Mouse (Mus musculus) gastrocnemius, adult 18-20 months (tissue): ENCODE measurements around the gene Prss27. TPM values are rescaled to one million over a fixed set of nuclear protein-coding genes. Genes with fewer than 3 reads are reported as not detected.
"Not testable (repeated sequence)": the region's sequence is repeated elsewhere in the genome, so short reads cannot be mapped to it uniquely, and the experiment has no call there.

Experiments
- DNase-seq: peaks from one replicate; pipeline ENCODE4 v3.0.0; 2021; ENCODE audit warnings: low spot score
- total RNA-seq, 2 experiments: library from RNA; stranded (reverse); gene quantifications; 2 replicates each; pipeline ENCODE4 v1.2.3; 2021

Gene Prss27
- total RNA-seq, 2 experiments from 2014 or later, result not detected

- no peak for DNase-seq
Observed at GRCm38 (mm10) chr17:24030551-24030950, 7.4 kb upstream of the Prss27 start.

GRCm38 (mm10) chr17:24035087-24035486, 2.9 kb upstream of the Prss27 start:
- no peak for DNase-seq

DNA sequence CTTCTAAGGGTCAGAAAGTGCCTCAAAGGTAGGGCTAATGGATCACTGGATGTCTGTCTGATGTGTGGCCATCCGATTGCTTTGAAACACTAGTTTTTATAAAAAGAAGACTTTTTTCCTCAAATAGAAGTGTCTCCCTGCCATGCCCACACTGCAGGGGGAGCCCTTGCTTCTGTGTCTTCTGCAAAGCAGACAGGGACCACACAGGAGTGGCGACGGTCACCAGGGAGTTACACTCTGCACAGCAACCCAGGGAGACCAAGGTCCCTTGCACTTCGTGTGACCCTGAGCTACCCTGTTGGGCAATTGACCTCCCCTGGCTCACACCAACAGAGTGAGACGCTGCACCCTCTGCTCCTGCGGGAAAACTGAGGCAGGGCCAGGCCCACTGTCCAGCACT, 990 bp upstream of the Prss27 start:
- DNase-seq, result no peak

- DNase-seq, result no peak
Observed at GRCm38 (mm10) chr17:24037360-24037759, 584 bp upstream of the Prss27 start.

DNA sequence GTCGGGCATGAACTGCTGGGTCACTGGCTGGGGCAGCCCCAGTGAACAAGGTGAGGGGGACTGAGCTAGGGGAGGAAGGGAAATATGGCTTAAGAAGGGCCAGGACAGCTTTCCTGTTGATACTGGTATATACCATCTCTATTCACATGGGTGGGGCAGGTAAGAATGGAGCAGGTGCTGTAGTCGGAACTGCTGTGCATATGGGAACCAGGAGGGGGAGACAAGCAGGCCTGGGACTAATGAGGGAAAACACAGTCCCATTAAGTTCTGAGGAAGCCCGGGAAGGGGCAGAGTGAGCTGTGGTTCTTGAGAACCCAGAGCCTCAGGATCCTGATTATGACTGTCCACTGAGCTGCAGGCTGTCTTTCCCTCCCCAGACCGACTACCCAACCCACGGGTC, 6.5 kb downstream of the Prss27 start:
- DNase-seq, result no peak

DNA sequence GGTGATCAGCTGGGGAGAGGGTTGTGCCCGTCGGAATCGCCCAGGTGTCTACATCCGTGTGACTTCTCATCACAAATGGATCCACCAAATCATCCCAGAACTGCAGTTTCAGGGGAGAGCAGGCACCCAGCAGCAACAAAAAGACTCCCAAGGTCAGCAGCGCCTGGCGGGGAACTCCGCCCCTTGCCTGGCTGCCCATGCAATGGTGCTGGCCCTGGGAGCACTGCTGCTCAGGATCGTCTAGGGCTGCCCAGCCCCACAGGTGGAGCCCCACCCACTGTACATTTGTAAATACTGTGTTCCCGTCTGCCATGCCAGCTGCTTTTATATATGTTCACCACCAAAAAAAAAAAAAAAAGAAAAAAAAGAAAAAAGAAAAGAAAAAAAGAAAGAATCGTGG, 7.7 kb downstream of the Prss27 start:
- DNase-seq, result no peak

DNA sequence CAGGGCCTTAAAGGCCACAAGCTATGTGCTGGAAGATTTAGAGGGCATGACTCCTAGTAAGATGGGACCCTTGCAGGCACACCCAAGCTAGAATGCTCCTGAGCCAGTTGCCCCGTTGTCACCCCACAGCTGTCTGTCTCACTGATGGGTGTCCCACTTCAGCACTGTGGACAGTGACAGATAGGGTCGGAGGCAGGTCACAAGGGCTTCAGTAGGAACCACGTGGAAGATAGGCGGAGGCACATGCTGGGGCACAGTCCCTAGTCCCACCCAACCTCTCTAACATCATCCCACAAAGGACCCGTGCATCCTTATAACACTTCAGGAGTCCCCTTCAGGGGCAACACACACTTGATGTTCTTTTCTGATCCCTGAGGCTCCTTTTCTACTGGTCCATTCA, 8.1 kb downstream of the Prss27 start:
- no peak for DNase-seq

- no peak for DNase-seq
Observed at GRCm38 (mm10) chr17:24048053-24048452, 10.1 kb downstream of the Prss27 start.

DNA sequence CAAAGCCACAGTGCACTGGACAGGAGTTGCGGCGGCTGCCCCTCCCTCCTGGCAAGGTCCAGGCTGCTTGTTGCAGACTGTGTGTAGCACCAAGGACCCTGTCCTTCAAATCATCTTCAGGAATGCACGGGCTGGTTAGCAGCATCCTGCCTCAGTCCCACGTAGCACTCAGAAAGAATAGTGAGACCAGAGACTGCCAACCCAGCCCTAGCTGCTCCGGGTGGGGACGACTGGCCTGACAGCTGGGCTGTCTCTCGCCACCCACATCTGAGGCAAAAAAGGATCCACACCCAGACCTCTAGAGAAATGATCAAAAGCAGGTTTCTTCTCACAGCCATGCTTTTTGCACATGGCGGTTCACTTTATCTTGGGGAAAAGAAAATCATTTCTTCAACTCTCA, 11.1 kb downstream of the Prss27 start:
- DNase-seq, result no peak

- no peak for DNase-seq
Observed at GRCm38 (mm10) chr17:24056636-24057625, 19.0 kb downstream of the Prss27 start.

DNA sequence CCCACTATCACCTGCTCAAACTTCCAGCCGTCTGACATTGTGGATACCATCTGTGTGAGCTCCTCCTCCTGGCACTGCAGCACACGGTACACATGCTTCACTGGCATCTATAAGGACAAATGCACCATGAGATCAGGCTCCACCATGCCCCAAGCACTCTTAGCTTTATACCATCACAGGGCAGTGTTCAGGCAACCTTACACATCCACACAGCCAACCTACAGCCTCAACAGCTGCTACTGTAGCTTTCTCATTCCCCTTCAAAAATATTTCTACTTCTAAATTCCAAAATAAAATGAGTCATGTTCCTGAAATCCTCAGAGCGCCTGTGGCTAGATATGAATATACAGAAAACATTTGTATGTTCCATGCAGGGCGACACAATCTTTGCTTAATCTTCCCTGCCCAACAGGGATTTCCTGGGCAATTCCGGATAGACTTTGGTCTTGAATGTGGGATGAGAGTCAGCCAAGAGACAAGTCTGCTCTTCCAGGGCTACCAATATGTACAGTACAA, 19.8 kb downstream of the Prss27 start:
- no peak for DNase-seq

- DNase-seq, result no peak
Observed at GRCm38 (mm10) chr17:24062459-24063155, 24.7 kb downstream of the Prss27 start.

DNA sequence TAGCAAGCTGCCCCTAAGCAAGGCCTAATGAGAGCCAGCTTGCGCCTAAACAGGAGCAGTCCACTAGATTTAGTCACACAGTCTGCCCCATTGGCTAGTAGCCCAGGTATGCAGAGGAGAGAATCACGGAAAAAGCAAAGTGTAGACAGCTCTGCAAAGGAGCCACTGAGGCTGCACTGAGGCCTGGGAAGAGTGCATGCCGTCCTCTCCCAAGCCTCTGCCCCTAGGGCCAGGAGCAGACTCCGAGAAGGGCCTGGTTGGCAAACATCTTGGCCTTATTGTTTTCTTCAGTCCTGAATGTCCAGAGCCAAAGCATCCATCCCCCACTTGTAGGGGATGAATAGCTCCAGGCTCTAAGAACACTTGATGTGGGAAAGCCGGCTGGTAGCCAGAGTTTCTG, 30.3 kb downstream of the Prss27 start:
- no peak for DNase-seq

GRCm38 (mm10) chr17:24069531-24069930, 31.6 kb downstream of the Prss27 start:
- no peak for DNase-seq

DNA sequence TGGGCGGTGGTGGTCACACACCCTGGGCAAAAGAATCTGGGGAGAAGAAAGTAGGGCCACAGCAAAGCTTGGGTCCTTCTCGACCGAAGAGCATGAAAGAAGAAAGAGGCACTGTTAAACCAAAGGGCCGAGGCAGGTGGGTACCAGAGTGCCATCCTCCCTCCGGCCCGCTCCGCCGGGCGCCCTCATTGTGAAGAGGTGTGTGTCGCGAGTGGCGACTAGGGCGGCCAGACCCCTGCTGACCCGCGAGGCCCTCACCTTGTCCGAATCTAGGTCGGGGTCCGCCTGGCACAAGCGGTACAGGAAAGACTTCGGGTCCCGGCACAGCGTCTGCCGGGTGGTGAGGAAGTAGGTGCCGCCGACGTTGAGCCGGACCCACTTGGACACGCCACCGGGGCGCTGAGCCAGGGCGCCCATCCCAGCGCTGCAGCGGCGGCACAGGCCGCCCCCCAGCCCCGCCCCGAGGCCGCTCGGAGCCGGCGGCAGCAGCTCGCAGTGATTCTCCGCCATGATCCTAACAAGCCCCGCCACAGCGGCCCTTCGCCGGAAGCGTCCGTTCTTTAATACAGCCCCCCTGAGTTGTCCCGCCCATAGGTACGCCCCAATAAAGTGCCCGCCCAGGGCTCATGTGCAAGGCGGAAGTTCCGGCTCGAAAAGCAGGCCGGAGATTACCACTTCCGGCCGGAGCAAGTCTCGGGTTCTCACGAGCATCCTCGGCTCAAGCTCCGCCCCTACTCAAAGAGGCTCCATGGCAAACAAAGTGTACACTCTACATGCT, 35.2 kb downstream of the Prss27 start, which contains the start of gene Kctd5:
TSS of gene Kctd5 (minus strand) at position 567 of the 778 bp plus-strand sequence.
- DNase-seq, result peak; percentile 94

GRCm38 (mm10) chr17:24077101-24077500, 39.2 kb downstream of the Prss27 start:
- DNase-seq, result no peak

GRCm38 (mm10) chr17:24084593-24084992, 46.6 kb downstream of the Prss27 start:
- DNase-seq, result no peak

DNA sequence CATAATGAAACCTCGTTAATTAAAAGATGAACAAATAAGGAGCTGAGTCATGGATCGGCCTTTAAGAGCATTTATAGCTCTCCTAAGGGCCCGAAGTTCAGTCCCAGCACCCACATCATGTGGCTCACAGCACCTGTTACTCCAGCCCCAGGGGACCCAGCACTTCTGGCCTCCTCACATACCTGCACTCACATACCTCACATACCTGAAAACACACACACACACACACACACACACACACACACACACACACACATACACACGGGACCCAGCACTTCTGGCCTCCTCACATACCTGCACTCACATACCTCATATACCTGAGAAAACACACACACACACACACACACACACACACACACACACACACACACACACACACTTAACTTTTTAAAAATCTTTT, 48.5 kb downstream of the Prss27 start:
- DNase-seq, result not testable (repeated sequence)

- DNase-seq, result no peak
Observed at GRCm38 (mm10) chr17:24090575-24090974, 52.6 kb downstream of the Prss27 start.
